Mouse (Mus musculus): ENCODE measurements around the gene Sh2d2a. TPM values are rescaled to one million over a fixed set of nuclear protein-coding genes. Genes with fewer than 3 reads are reported as not detected.

The Sh2d2a gene
- polyA plus RNA-seq, 1 experiment from 2014 or later = 0.17 TPM

Other genes starting within 250 kb of the Sh2d2a start
- gene Arhgef11, start 229.2 kb upstream of the Sh2d2a start, polyA plus RNA-seq (2014; fragmentation: Nextera tagmentation; extraction: Ambion mirVana) = 17.5 and 18.6 TPM in 2 replicates
- gene Lrrc71, start 98.1 kb upstream of the Sh2d2a start, polyA plus RNA-seq (2014; fragmentation: Nextera tagmentation; extraction: Ambion mirVana) = 0.69 and 1.2 TPM in 2 replicates
- gene Ntrk1, start 51.6 kb upstream of the Sh2d2a start, polyA plus RNA-seq (2014; fragmentation: Nextera tagmentation; extraction: Ambion mirVana) = 0.88 and 0.97 TPM in 2 replicates
- 0.20 and 0.55 TPM in 2 replicates for gene Insrr, start 49.8 kb upstream of the Sh2d2a start, polyA plus RNA-seq (2014; fragmentation: Nextera tagmentation; extraction: Ambion mirVana)
- 25.4 and 28.3 TPM in 2 replicates for gene Pear1, start 22.4 kb upstream of the Sh2d2a start, polyA plus RNA-seq (2014; fragmentation: Nextera tagmentation; extraction: Ambion mirVana)
- gene Prcc, start 38.9 kb downstream of the Sh2d2a start, polyA plus RNA-seq (2014; fragmentation: Nextera tagmentation; extraction: Ambion mirVana) = 12.9 and 14.1 TPM in 2 replicates
- gene Hdgf, start 59.6 kb downstream of the Sh2d2a start, polyA plus RNA-seq (2014; fragmentation: Nextera tagmentation; extraction: Ambion mirVana) = 119 and 135 TPM in 2 replicates
- gene Mrpl24, start 72.8 kb downstream of the Sh2d2a start, polyA plus RNA-seq (2014; fragmentation: Nextera tagmentation; extraction: Ambion mirVana) = 73.5 and 75.5 TPM in 2 replicates
- gene Isg20l2, start 83.6 kb downstream of the Sh2d2a start, polyA plus RNA-seq (2014; fragmentation: Nextera tagmentation; extraction: Ambion mirVana) = 31.9 and 35.4 TPM in 2 replicates
- gene Rrnad1, start 84.0 kb downstream of the Sh2d2a start, polyA plus RNA-seq (2014; fragmentation: Nextera tagmentation; extraction: Ambion mirVana) = 17.9 and 20.0 TPM in 2 replicates
- 30.7 and 44.1 TPM in 2 replicates for gene Crabp2, start 101.9 kb downstream of the Sh2d2a start, polyA plus RNA-seq (2014; fragmentation: Nextera tagmentation; extraction: Ambion mirVana)
- 10.5 and 10.6 TPM in 2 replicates for gene Nes, start 124.3 kb downstream of the Sh2d2a start, polyA plus RNA-seq (2014; fragmentation: Nextera tagmentation; extraction: Ambion mirVana)
- gene Bcan, start 153.5 kb downstream of the Sh2d2a start, polyA plus RNA-seq (2014; fragmentation: Nextera tagmentation; extraction: Ambion mirVana) = 0.10 and 0.27 TPM in 2 replicates
- 0.26 TPM in 1 of 2 replicates, not detected in the other for gene Hapln2, start 180.8 kb downstream of the Sh2d2a start, polyA plus RNA-seq (2014; fragmentation: Nextera tagmentation; extraction: Ambion mirVana)
- gene Gpatch4, start 196.4 kb downstream of the Sh2d2a start, polyA plus RNA-seq (2014; fragmentation: Nextera tagmentation; extraction: Ambion mirVana) = 33.7 and 36.0 TPM in 2 replicates
- gene Naxe, start 211.7 kb downstream of the Sh2d2a start, polyA plus RNA-seq (2014; fragmentation: Nextera tagmentation; extraction: Ambion mirVana) = 182 and 196 TPM in 2 replicates
- not detected in 2 replicates for gene Ttc24, start 231.5 kb downstream of the Sh2d2a start, polyA plus RNA-seq (2014; fragmentation: Nextera tagmentation; extraction: Ambion mirVana)
- 19.8 and 21.0 TPM in 2 replicates for gene Iqgap3, start 235.2 kb downstream of the Sh2d2a start, polyA plus RNA-seq (2014; fragmentation: Nextera tagmentation; extraction: Ambion mirVana)

Data from stomach, embryonic 14.5 days (tissue).